Mouse (Mus musculus) ovary, postnatal 14 days (tissue): ENCODE measurements around the gene Gm28047.

Experiments used
- DNase-seq: peaks from one replicate; pipeline ENCODE4 v3.0.0; 2022; ENCODE audit warnings: low spot score

The Gm28047 gene

GRCm38 (mm10) chr15:102499370-102499769 lies 125.5 kb downstream of the Gm28047 start:
- no peak for DNase-seq

- DNase-seq, result no peak
Observed at GRCm38 (mm10) chr15:102498322-102498721, 126.5 kb downstream of the Gm28047 start.

- no peak for DNase-seq
Observed at GRCm38 (mm10) chr15:102487664-102488063, 137.2 kb downstream of the Gm28047 start.

- no peak for DNase-seq
Observed at GRCm38 (mm10) chr15:102485853-102486252, 139.0 kb downstream of the Gm28047 start.

- no peak for DNase-seq
Observed at GRCm38 (mm10) chr15:102483136-102483535, 141.7 kb downstream of the Gm28047 start.

GRCm38 (mm10) chr15:102474520-102474919 lies 150.3 kb downstream of the Gm28047 start:
- no peak for DNase-seq
